Mouse (Mus musculus): ENCODE measurements around the gene Slc35f1.

Gene Slc35f1

GRCm38 (mm10) chr10:53100881-53101280, 410.5 kb downstream of the Slc35f1 start:
- DNase-seq (ENCODE audit: low read depth, low spot score), result no peak

GRCm38 (mm10) chr10:53101412-53101811, 411.1 kb downstream of the Slc35f1 start:
- DNase-seq (ENCODE audit: low read depth, low spot score), result no peak

GRCm38 (mm10) chr10:53102423-53102822, 412.1 kb downstream of the Slc35f1 start:
- DNase-seq (ENCODE audit: low read depth, low spot score), result no peak

GRCm38 (mm10) chr10:53115028-53115427, 424.7 kb downstream of the Slc35f1 start:
- DNase-seq (ENCODE audit: low read depth, low spot score), result no peak

- DNase-seq (ENCODE audit: low read depth, low spot score), result no peak
Observed at GRCm38 (mm10) chr10:53115673-53116398, 425.5 kb downstream of the Slc35f1 start.

GRCm38 (mm10) chr10:53120608-53121007, 430.3 kb downstream of the Slc35f1 start:
- DNase-seq (ENCODE audit: low read depth, low spot score), result no peak

- DNase-seq (ENCODE audit: low read depth, low spot score), result peak; percentile 52
Observed at GRCm38 (mm10) chr10:53124365-53124764, 434.0 kb downstream of the Slc35f1 start.

- DNase-seq (ENCODE audit: low read depth, low spot score), result peak; percentile 58
Observed at GRCm38 (mm10) chr10:53132707-53133106, 442.4 kb downstream of the Slc35f1 start.

- DNase-seq (ENCODE audit: low read depth, low spot score), result no peak
Observed at GRCm38 (mm10) chr10:53150321-53150720, 460.0 kb downstream of the Slc35f1 start.

- DNase-seq (ENCODE audit: low read depth, low spot score), result no peak
Observed at GRCm38 (mm10) chr10:53150916-53151315, 460.6 kb downstream of the Slc35f1 start.

- DNase-seq (ENCODE audit: low read depth, low spot score), result no peak
Observed at GRCm38 (mm10) chr10:53156374-53156773, 466.0 kb downstream of the Slc35f1 start.

- no peak for DNase-seq (ENCODE audit: low read depth, low spot score)
Observed at GRCm38 (mm10) chr10:53157740-53158139, 467.4 kb downstream of the Slc35f1 start.

Data from telencephalon, adult 2 months (tissue).